Mouse (Mus musculus) induced T-regulatory cell, adult 2 months (primary cell): ENCODE data around the gene Mettl15.

ENCODE experiments used
- DNase-seq: peaks from one replicate; pipeline ENCODE4 v3.0.0-alpha.2; 2012; ENCODE audit warnings: low read depth

The Mettl15 gene

DNA sequence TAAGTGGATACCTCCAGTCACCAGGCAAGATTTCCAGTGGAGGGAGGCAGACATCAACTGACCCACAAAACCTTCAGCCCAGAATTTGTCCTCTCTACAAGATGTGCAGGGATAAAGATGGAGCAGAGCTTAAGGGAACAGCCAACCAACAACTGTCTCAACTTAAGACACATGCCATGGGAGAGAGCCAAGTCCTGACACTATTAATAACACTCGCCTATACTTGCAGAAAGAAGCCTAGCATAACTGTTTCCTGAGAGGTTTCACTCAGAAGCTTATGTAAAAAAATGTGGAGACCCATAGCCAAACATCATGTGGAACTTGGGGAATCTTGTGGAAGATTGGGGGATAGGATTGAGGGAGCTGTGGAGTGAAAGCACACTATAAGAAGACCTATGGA is 124.4 kb downstream of the Mettl15 start:
- DNase-seq: no peak

DNA sequence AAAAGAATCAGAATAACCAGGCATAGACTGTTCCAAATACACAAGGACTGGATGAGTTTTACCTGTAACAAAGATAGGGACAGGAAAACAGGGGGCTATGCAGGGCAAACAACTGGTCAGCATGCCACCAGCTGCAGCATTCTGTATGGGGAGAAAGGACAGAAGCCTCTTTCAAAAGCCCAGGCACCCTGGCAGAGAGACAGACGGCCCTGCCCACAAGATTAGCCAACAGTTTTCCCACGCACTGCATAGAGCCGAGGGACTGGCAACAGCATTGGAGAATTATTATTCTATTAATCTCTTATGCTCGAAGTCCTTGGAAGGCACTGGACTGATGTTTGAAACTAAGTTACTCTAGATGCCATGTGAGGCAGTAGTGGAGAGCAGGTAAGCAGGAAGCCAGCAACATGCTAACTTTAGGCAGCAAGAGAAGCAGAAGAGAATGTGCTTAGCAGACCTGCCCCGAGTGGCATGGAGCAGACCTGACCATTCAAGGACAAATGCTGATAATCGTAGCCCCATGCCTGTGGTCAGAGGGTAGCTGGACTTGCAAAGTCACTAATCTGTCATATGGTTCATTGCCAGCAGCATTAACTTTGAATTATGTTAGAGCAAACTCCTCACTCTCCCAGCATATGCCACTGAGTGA is 127.0 kb downstream of the Mettl15 start:
- no peak for DNase-seq

DNA sequence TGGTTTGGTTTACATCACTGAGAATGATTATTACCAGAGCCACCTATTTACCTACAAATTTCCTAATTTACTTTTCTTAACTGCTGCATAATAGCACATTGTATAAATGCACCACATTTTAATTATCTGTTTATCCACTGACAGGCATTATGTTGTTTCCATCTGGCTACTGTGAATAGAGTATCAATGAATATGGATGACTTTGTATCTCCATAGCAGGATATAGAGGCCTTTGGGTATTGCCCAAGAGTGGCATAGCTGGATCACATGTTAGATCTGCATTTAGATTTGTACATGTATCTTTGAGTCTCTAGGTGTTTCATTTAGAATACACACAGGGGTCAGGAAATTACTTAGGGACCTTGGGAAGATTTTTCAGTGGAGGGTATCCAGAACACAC is 133.3 kb downstream of the Mettl15 start:
- no peak for DNase-seq

DNA sequence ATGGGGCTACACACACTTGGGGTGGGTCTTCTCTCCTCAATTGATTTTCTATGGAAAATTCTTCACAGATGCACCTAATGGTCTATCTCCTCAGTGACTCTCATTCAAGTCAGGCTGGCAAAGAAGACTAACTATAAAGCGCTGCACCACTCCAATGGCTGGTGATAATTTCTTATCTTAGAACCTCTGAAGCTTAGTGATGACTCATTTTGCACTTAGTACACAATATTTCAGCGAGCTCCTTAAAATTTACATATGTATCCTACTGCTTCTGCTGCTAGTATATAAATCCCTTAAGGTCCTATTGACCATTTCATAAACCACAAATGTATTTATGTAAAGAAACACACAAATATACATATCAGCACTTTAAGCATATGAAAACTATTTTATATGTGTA is 136.1 kb downstream of the Mettl15 start:
- DNase-seq: no peak

DNA sequence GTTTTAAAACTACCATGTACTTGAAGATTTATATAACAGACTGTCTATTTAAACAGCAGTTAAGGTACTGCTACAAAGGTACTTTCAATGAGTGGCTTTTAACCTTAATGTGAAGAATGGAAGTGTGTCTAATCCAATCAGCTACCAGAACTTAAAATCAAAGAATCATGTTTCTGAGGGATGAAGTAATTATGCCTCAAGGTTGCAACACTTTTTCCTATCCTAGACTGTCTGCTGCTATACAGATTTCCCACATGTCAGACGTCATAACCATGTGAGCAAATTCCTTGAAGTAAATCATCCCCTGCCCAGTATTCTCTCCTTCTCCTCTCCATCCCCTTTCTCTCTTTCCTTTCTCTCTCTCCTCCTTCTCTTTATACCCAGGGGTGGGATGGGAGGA is 140.2 kb downstream of the Mettl15 start:
- DNase-seq: no peak

DNA sequence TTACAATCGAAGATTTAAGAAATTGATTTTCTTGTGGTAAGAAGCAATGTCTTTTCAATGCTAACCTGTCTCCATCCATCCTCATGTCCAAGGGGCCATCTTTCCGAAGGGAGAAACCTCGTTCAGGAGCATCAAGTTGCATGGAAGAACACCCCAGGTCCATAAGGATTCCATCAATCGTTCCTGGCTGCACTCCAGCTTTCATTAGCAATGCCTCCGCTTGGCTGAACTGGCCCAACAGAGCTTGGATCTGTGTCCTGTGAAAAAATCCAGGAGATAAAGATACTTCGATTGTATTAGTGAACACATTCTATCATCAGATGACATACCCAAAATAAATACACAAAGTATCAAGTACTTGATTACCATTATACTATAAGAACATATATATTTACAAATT is 143.3 kb downstream of the Mettl15 start:
- DNase-seq: no peak

DNA sequence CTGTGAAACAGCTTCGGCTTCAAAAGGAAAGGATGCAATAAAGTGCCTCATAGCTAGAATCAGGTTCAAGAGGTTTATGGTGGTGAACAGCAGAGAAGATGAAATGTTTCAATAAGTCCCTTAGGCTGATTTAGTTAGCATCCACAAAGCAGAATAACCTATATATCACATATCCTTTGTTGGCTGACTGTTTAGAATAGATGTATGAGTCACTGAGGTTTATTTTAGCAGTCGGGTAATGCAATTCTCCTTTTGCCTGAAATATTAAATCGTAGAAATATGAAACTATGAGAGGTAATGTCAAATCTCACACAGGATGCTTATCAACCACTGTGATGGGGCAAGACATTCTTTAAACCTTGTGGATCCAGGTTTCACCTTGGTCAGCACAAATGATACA is 149.8 kb downstream of the Mettl15 start:
- no peak for DNase-seq

DNA sequence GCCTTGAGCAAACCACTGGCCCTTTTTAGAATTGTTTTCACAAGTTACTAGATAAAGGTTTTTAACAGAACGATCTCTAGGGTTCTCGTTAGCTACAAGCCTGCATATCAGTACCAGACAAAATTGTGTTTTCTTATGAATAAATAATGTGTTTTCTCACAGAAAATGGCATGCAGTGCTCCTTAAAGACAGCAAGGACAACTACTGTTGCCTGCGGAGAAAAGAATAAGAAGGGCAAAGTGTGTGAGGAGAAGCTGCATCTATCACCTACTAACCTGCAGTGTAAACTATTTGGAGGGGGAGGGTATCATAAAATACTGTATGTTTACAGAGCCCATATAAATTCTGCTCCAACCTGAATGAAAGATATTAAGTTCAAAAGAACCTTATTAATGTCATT is 150.6 kb downstream of the Mettl15 start:
- DNase-seq: no peak

DNA sequence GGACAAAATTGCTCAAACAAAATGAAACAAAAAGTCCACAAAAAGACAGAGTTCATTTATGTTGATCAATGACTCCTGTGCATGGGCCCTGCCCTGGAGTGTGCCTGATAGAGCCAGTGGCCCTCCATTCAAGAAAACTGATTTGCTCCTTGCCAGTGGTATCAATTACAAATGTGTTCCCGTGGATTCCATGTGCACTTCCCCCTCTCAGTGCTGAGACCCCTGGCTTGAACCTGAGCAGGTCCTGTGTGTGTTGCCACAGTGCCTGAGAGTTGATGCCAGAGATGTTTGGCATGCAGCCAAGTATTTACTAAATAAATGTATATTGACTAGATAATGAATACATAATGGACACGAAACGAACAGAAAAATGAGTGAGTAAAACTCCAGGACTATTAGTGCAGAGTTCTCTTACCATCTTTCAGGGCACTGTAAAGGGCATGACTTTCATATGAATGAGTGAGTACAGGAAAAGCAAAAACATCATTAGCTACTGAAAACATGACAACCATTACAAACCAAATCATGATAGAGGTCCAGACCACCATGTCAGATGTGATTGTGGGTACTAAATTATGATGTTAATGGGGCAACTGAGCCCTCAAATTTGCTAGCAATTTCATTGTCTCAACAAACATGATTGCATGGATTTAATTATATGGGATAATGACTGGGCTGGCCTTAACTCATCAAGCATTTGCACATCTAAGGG is 174.6 kb downstream of the Mettl15 start:
- DNase-seq: no peak

DNA sequence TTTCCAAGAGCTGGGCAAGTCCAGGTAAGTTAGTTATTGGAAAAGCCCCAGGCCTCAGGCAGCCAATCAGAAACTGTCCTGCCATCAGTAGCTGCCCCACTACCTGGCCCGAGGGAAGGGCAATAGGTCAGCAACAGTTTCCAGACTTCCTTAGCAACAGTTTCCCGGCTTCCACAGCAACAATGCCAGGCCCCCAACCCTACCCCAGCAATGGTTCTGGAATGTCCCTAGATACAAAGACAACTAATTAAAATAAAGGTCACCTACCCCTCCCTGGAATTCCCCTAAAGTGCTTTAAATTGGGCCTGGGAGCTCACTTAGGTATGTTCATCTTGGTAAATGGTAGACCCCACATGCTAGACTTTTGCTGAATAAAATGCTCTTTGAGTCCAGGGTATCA is 230.9 kb downstream of the Mettl15 start:
- DNase-seq: no peak
